Mouse (Mus musculus) liver, embryonic 14.5 days (tissue): ENCODE measurements at regions not wholly inside any gene's neighbourhood (a gene's known extent, or its start where the extent isn't known, plus 50 kb on each side); places are given as distances from the start of the nearest gene placed in this dataset.

Source experiments
- CTCF ChIP-seq: IDR thresholded peaks from 2 replicates; pipeline ENCODE4 v1.5.1; 2016; ENCODE audit warnings: antibody characterized with exemption, low read depth, control low read depth
- EP300 ChIP-seq: IDR thresholded peaks from 2 replicates; pipeline ENCODE4 v1.6.1; 2016; ENCODE audit warnings: antibody characterized with exemption, low read depth

DNA sequence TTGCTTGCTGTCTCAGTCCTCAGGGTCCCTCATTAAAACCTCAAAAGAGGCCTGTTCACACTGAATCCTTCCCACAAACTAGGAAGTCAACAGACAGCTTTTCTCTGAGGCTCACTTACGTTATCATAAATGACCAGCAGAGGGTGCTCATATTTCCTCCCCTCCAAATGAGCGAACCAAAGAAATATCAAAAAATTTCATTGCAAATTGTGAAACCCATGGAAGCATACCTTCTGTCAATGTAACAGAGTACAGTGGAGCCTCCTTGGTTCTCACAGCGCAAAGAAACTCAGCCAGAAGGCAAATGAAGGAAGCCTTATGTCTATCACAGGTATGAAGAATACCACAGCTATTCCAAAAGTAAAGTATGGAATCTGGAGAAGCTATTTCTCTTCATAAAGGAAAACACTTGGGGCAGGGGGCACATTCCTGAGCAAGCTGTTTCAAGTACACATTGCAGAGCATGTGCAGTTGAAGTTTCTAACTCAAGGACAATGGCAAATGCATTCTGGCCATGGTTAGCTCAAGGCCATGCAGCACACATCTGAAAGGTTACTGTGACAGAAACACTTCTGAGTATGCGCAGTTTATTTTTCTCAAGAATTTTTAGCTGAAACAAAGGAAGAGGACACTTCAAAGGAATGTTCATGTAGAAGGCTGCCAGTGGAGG is 72.2 kb upstream of the Gm6993 start:
- TF ChIP-seq EP300 (no peak), CTCF (peak; percentile 30; the same call in 1 of the 2 replicates)
